Mouse (Mus musculus) midbrain, embryonic 14.5 days (tissue): ENCODE data around the gene BC025920. TPM values are rescaled to one million over a fixed set of nuclear protein-coding genes. Genes with fewer than 3 reads are reported as not detected.

Source experiments
- ATAC-seq: fragments of 200-750 bp; cut with Nextera tagmentation; 2 replicates; pipeline ENCODE4 v1.8.0; 2017; ENCODE audit warnings: moderate number of reproducible peaks, moderate library complexity; ENCODE audit not compliant: low FRiP score, low TSS enrichment
- DNase-seq: peaks from one replicate; pipeline ENCODE4 v3.0.0-alpha.2; 2015
- H3K27ac ChIP-seq: fragments of 300-500 bp; sonication (generic); replicated peaks from 2 replicates; pipeline ENCODE4 v1.5.1; 2014; ENCODE audit warnings: mild to moderate bottlenecking, low read depth, low read length, moderate library complexity
- H3K27me3 ChIP-seq: fragments of 300-500 bp; sonication (generic); 2 replicates; pipeline ENCODE4 v1.6.1; 2014; ENCODE audit warnings: low read length, control low read depth, mixed read lengths; ENCODE audit not compliant: control insufficient read depth, insufficient read depth
- H3K36me3 ChIP-seq: fragments of 300-500 bp; sonication (generic); 2 replicates; pipeline ENCODE4 v1.6.1; 2014; ENCODE audit warnings: low read length, control low read depth; ENCODE audit not compliant: control insufficient read depth, insufficient read depth
- H3K4me1 ChIP-seq: fragments of 300-500 bp; sonication (generic); 2 replicates; pipeline ENCODE4 v1.6.1; 2014; ENCODE audit warnings: mild to moderate bottlenecking, antibody characterized with exemption, low read length, control low read depth; ENCODE audit not compliant: control insufficient read depth, insufficient read depth
- H3K4me2 ChIP-seq: fragments of 300-500 bp; sonication (generic); 2 replicates; pipeline ENCODE4 v1.6.1; 2014; ENCODE audit warnings: mild to moderate bottlenecking, low read length, moderate library complexity
- H3K4me3 ChIP-seq: fragments of 300-500 bp; sonication (generic); replicated peaks from 2 replicates; pipeline ENCODE4 v1.5.1; 2014; ENCODE audit warnings: low read depth, low read length
- H3K9ac ChIP-seq: fragments of 300-500 bp; sonication (generic); replicated peaks from 2 replicates; pipeline ENCODE4 v1.6.1; 2014; ENCODE audit warnings: mild to moderate bottlenecking, low read length, moderate library complexity
- H3K9me3 ChIP-seq: fragments of 300-500 bp; sonication (generic); 2 replicates; pipeline ENCODE4 v1.6.1; 2016; ENCODE audit warnings: low read length, control low read depth, mixed read lengths; ENCODE audit not compliant: control insufficient read depth
- WGBS: fragments of 180-500 bp; shearing (Covaris S2); extraction: QIAGEN DNeasy Blood & Tissue Kit; methylation state at CpG from one replicate; pipeline ENCODE4 v1.1.7; 2014; 5-methylcytosine and 5-hydroxymethylcytosine counted together
- polyA plus RNA-seq: library from polyadenylated mRNA; unstranded; fragments of >200 nt; fragmentation: Nextera tagmentation; extraction: Ambion mirVana; gene quantifications from 2 replicates; pipeline ENCODE4 v1.2.1, GENCODE M21; 2014

BC025920 gene
- polyA plus RNA-seq, 1 experiment from 2014 or later, result 0.74 TPM

- H3K4me1 ChIP-seq, result peaks cover 36% of the 10 kb centered on the region
- no peak overlapping the region for H3K4me3 ChIP-seq
- peak; percentile 18; the same call in 1 of the 2 replicates for ATAC-seq
- peak overlapping the region; percentile 66 for H3K27ac ChIP-seq
- DNase-seq, result peak; percentile 74
- no peaks in the 10 kb centered on the region for H3K36me3 ChIP-seq
- H3K9me3 ChIP-seq, result no peaks in the 10 kb centered on the region
- 4% methylated on average over 9 of the region's 12 CpGs for WGBS
- peaks cover 23% of the 10 kb centered on the region; the same call in 1 of the 2 replicates for H3K27me3 ChIP-seq
- peak overlapping the region; percentile 39 for H3K4me2 ChIP-seq
- no peak overlapping the region for H3K9ac ChIP-seq
Observed at GRCm38 (mm10) chr10:81597137-81597950, 8.7 kb upstream of the BC025920 start.

- H3K4me3 ChIP-seq, result no peak overlapping the region
- H3K9ac ChIP-seq, result no peak overlapping the region
- peaks cover 39% of the 10 kb centered on the region for H3K4me1 ChIP-seq
- no peaks in the 10 kb centered on the region for H3K9me3 ChIP-seq
- peaks cover 17% of the 10 kb centered on the region; the same call in 1 of the 2 replicates for H3K27me3 ChIP-seq
- ATAC-seq (no peak), DNase-seq (no peak)
- no peak overlapping the region for H3K27ac ChIP-seq
- no peak overlapping the region for H3K4me2 ChIP-seq
- H3K36me3 ChIP-seq, result no peaks in the 10 kb centered on the region
- 44% methylated on average over 3 of the region's 3 CpGs for WGBS
Observed at GRCm38 (mm10) chr10:81598342-81598741, 7.7 kb upstream of the BC025920 start.

GRCm38 (mm10) chr10:81598871-81599270 is 7.2 kb upstream of the BC025920 start:
- Histone ChIP-seq H3K4me3 (no peak overlapping the region), H3K4me2 (no peak overlapping the region), H3K9ac (no peak overlapping the region), H3K27me3 (peaks cover 17% of the 10 kb centered on the region; the same call in 1 of the 2 replicates), H3K36me3 (no peaks in the 10 kb centered on the region), H3K4me1 (peaks cover 39% of the 10 kb centered on the region), H3K9me3 (no peaks in the 10 kb centered on the region), H3K27ac (no peak overlapping the region)
- WGBS, result 64% methylated on average over 6 of the region's 6 CpGs
- ATAC-seq (no peak), DNase-seq (no peak)

- H3K4me1 ChIP-seq, result peaks cover 39% of the 10 kb centered on the region
- no peak overlapping the region for H3K4me3 ChIP-seq
- no peak overlapping the region for H3K4me2 ChIP-seq
- H3K9me3 ChIP-seq, result no peaks in the 10 kb centered on the region
- H3K27ac ChIP-seq, result no peak overlapping the region
- no peak overlapping the region for H3K9ac ChIP-seq
- no peak for ATAC-seq
- WGBS, result 79% methylated on average over 5 of the region's 5 CpGs
- peaks cover 17% of the 10 kb centered on the region; the same call in 1 of the 2 replicates for H3K27me3 ChIP-seq
- DNase-seq, result no peak
- no peaks in the 10 kb centered on the region for H3K36me3 ChIP-seq
Observed at GRCm38 (mm10) chr10:81599630-81600029, 6.4 kb upstream of the BC025920 start.

- H3K9me3 ChIP-seq, result no peaks in the 10 kb centered on the region
- no peak overlapping the region for H3K4me3 ChIP-seq
- WGBS, result 52% methylated on average over 10 of the region's 10 CpGs
- peaks cover 14% of the 10 kb centered on the region; the same call in 1 of the 2 replicates for H3K27me3 ChIP-seq
- no peak overlapping the region for H3K27ac ChIP-seq
- no peak for ATAC-seq
- no peak overlapping the region for H3K9ac ChIP-seq
- peaks cover 39% of the 10 kb centered on the region for H3K4me1 ChIP-seq
- no peak overlapping the region for H3K4me2 ChIP-seq
- DNase-seq, result no peak
- no peaks in the 10 kb centered on the region for H3K36me3 ChIP-seq
Observed at GRCm38 (mm10) chr10:81600096-81600495, 6.0 kb upstream of the BC025920 start.

GRCm38 (mm10) chr10:81600738-81601203 is 5.3 kb upstream of the BC025920 start, which contains the start of gene Tle6:
Gene Tle6, minus strand, starts transcription at chr10:81601073.
- Histone ChIP-seq H3K4me3 (0 out of 2 replicates have a peak within 1 kb of the TSS, but pooled peaks have one; percentile 8), H3K4me1 (peaks cover 39% of the 10 kb centered on the region), H3K9ac (no peak within 1 kb of the TSS), H3K27ac (no peak within 1 kb of the TSS), H3K27me3 (peaks cover 10% of the 10 kb centered on the region; the same call in 1 of the 2 replicates), H3K36me3 (no peaks in the 10 kb centered on the region), H3K4me2 (peak within 1 kb of the TSS; percentile 54), H3K9me3 (no peaks in the 10 kb centered on the region)
- WGBS, result under 1% methylated on average over 28 of the region's 28 CpGs
- DNase-seq, result peak; percentile 99
- ATAC-seq, result peak; percentile 82

- Histone ChIP-seq H3K27ac (no peak overlapping the region), H3K27me3 (peaks cover 10% of the 10 kb centered on the region; the same call in 1 of the 2 replicates), H3K9ac (no peak overlapping the region), H3K4me3 (no peak overlapping the region), H3K4me2 (peak overlapping the region; percentile 54), H3K36me3 (no peaks in the 10 kb centered on the region), H3K9me3 (no peaks in the 10 kb centered on the region), H3K4me1 (peaks cover 33% of the 10 kb centered on the region)
- DNase-seq (no peak), ATAC-seq (no peak)
- 12% methylated on average over 7 of the region's 7 CpGs for WGBS
Observed at GRCm38 (mm10) chr10:81601396-81601905, 4.6 kb upstream of the BC025920 start.

GRCm38 (mm10) chr10:81602741-81603151 is 3.3 kb upstream of the BC025920 start:
- peaks cover 28% of the 10 kb centered on the region for H3K4me1 ChIP-seq
- no peak overlapping the region for H3K4me3 ChIP-seq
- no peaks in the 10 kb centered on the region for H3K9me3 ChIP-seq
- peaks cover 6% of the 10 kb centered on the region; the same call in 1 of the 2 replicates for H3K27me3 ChIP-seq
- 0 out of 2 replicates have a peak overlapping the region, but pooled peaks have one; percentile 6 for H3K27ac ChIP-seq
- no peak overlapping the region for H3K4me2 ChIP-seq
- DNase-seq, result peak; percentile 83
- no peak overlapping the region for H3K9ac ChIP-seq
- no peaks in the 10 kb centered on the region for H3K36me3 ChIP-seq
- WGBS, result 21% methylated on average over 4 of the region's 4 CpGs
- ATAC-seq, result no peak
